In genomic region chr15:83523196-83523595, GRCm38 (mm10) we compare ENCODE assay signal across 13 mouse cellular contexts. TPM values are rescaled to one million over a fixed set of nuclear protein-coding genes. Genes with fewer than 3 reads are reported as not detected.
DNase-seq lines count a peak whose midpoint lies in the region; ATAC-seq lines count a peak whose summit lies in the region.
"Had no signal": no experiment of that assay in that cellular context is flagged by ENCODE, and none has a peak within 500 bp of the region (broad histone marks: within the 10 kb centered on the region; RNA-seq: fewer than 3 reads in every experiment).

No protein-coding gene starts in this region.

- no peak for ATAC-seq in hindbrain, embryonic 12.5 days (ENCODE audit: low FRiP score)
- peak; percentile 69 for ATAC-seq in heart, embryonic 12.5 days (ENCODE audit: insufficient number of reproducible peaks, low FRiP score)
- peak; percentile 49 for ATAC-seq in megakaryocyte progenitor cell, adult 5-6 weeks (replicated peaks; ENCODE audit: poor library complexity)
- no peak for ATAC-seq in forebrain, embryonic 14.5 days
- ATAC-seq: CD4-positive, CD25-positive, alpha-beta regulatory T cell, adult 4 months had no signal

- no peak overlapping the region for H3K4me3 ChIP-seq in hindbrain, embryonic 10.5 days
- H3K4me3 ChIP-seq in hindbrain, embryonic 12.5 days: no peak overlapping the region
- H3K4me3 ChIP-seq in heart, embryonic 12.5 days: no peak overlapping the region; the same call in 1 of the 2 replicates
- H3K4me3 ChIP-seq in forebrain, embryonic 14.5 days (ENCODE audit: low read depth, low read length): no peak overlapping the region
- H3K4me3 ChIP-seq: lung, embryonic 15.5 days; myocyte had no signal

- H3K27me3 ChIP-seq in hindbrain, embryonic 10.5 days (ENCODE audit: insufficient read depth, poor library complexity, severe bottlenecking): peaks cover 52% of the 10 kb centered on the region
- H3K27me3 ChIP-seq in hindbrain, embryonic 12.5 days: peaks cover 35% of the 10 kb centered on the region
- no peaks in the 10 kb centered on the region for H3K27me3 ChIP-seq in heart, embryonic 12.5 days (replicated peaks)
- peaks cover 18% of the 10 kb centered on the region; the same call in 1 of the 2 replicates for H3K27me3 ChIP-seq in forebrain, embryonic 14.5 days (replicated peaks; ENCODE audit: control insufficient read depth, insufficient read depth, low read length)

- H3K9me3 ChIP-seq in hindbrain, embryonic 10.5 days: no peaks in the 10 kb centered on the region
- H3K9me3 ChIP-seq in hindbrain, embryonic 12.5 days (replicated peaks): no peaks in the 10 kb centered on the region
- H3K9me3 ChIP-seq in heart, embryonic 12.5 days (replicated peaks): no peaks in the 10 kb centered on the region
- no peaks in the 10 kb centered on the region for H3K9me3 ChIP-seq in forebrain, embryonic 14.5 days (replicated peaks; ENCODE audit: control insufficient read depth, low read length)
- H3K9me3 ChIP-seq: lung, embryonic 15.5 days had no signal

- DNase-seq in hindbrain, embryonic 10.5 days (ENCODE audit: low spot score): no peak
- peak; percentile 33 for DNase-seq in retina, embryonic 14.5 days (ENCODE audit: low spot score)
- DNase-seq in retina, postnatal 1 day: no peak
- DNase-seq in forebrain, embryonic 14.5 days (ENCODE audit: low spot score): no peak
- DNase-seq in cerebellum, postnatal 36 days: no peak
- DNase-seq: kidney, postnatal 25 days had no signal

- 19% methylated on average over 7 of the region's 7 CpGs for WGBS in hindbrain, embryonic 10.5 days
- WGBS in hindbrain, embryonic 12.5 days: 21% methylated on average over 7 of the region's 7 CpGs
- WGBS in heart, embryonic 12.5 days: 10% methylated on average over 7 of the region's 7 CpGs
- WGBS in forebrain, embryonic 14.5 days: 28% methylated on average over 7 of the region's 7 CpGs

- H3K9ac ChIP-seq in hindbrain, embryonic 12.5 days: no peak overlapping the region
- peak overlapping the region; percentile 17; the same call in 1 of the 2 replicates for H3K9ac ChIP-seq in heart, embryonic 12.5 days
- H3K9ac ChIP-seq in forebrain, embryonic 14.5 days (ENCODE audit: low read length): no peak overlapping the region
- H3K9ac ChIP-seq: lung, embryonic 15.5 days had no signal

- H3K4me2 ChIP-seq in hindbrain, embryonic 12.5 days (replicated peaks): no peak overlapping the region
- peak overlapping the region; percentile 95 for H3K4me2 ChIP-seq in heart, embryonic 12.5 days
- no peak overlapping the region for H3K4me2 ChIP-seq in forebrain, embryonic 14.5 days (ENCODE audit: low read length)
- H3K4me2 ChIP-seq: lung, embryonic 15.5 days had no signal

- peak overlapping the region; percentile 78 for H3K27ac ChIP-seq in hindbrain, embryonic 10.5 days
- H3K27ac ChIP-seq in hindbrain, embryonic 12.5 days: no peak overlapping the region
- peak overlapping the region; percentile 97 for H3K27ac ChIP-seq in heart, embryonic 12.5 days (ENCODE audit: poor library complexity, severe bottlenecking)
- H3K27ac ChIP-seq in forebrain, embryonic 14.5 days (ENCODE audit: low read depth, low read length): no peak overlapping the region
- H3K27ac ChIP-seq: lung, embryonic 15.5 days had no signal

- H3K36me3 ChIP-seq in hindbrain, embryonic 10.5 days: no peaks in the 10 kb centered on the region
- H3K36me3 ChIP-seq in hindbrain, embryonic 12.5 days: no peaks in the 10 kb centered on the region
- H3K36me3 ChIP-seq in heart, embryonic 12.5 days: no peaks in the 10 kb centered on the region
- no peaks in the 10 kb centered on the region for H3K36me3 ChIP-seq in forebrain, embryonic 14.5 days (ENCODE audit: control insufficient read depth, insufficient read depth, low read length)
- H3K36me3 ChIP-seq: lung, embryonic 15.5 days had no signal

- H3K4me1 ChIP-seq in hindbrain, embryonic 10.5 days (replicated peaks): peaks cover 61% of the 10 kb centered on the region
- peaks cover 26% of the 10 kb centered on the region for H3K4me1 ChIP-seq in hindbrain, embryonic 12.5 days
- peaks cover 69% of the 10 kb centered on the region for H3K4me1 ChIP-seq in heart, embryonic 12.5 days (replicated peaks)
- peaks cover 6% of the 10 kb centered on the region; the same call in 1 of the 2 replicates for H3K4me1 ChIP-seq in forebrain, embryonic 14.5 days (ENCODE audit: control insufficient read depth, insufficient read depth, low read length)

RNA-seq across cellular contexts. Expression of gene Bik, which starts 3.5 kb away (rescaled TPM):
- 2.2 and 4.1 TPM in 2 replicates for polyA plus RNA-seq in hindbrain, embryonic 10.5 days (2016; fragmentation: Nextera tagmentation; extraction: Ambion mirVana)
- polyA plus RNA-seq in hindbrain, embryonic 12.5 days (2016; fragmentation: Nextera tagmentation; extraction: Ambion mirVana): 2.0 and 2.1 TPM in 2 replicates
- 31.2 and 35.4 TPM in 2 replicates for polyA plus RNA-seq in heart, embryonic 12.5 days (2016; fragmentation: Nextera tagmentation; extraction: Ambion mirVana)
- 0.15 TPM in 1 of 2 replicates, not detected in the other for total RNA-seq in megakaryocyte progenitor cell, adult 5-6 weeks (2015)
- total RNA-seq in megakaryocyte progenitor cell, adult 5-6 weeks (2017): 0.25 TPM in 1 of 2 replicates, not detected in the other
- polyA plus RNA-seq in forebrain, embryonic 14.5 days (2014; fragmentation: Nextera tagmentation; extraction: Ambion mirVana): 0.89 and 2.2 TPM in 2 replicates
- total RNA-seq: left cerebral cortex, adult 18-20 months had no signal

RNA-seq across cellular contexts. Expression of gene Ttll1, which starts 12.5 kb away (rescaled TPM):
- polyA plus RNA-seq in hindbrain, embryonic 10.5 days (2016; fragmentation: Nextera tagmentation; extraction: Ambion mirVana): 38.0 and 50.4 TPM in 2 replicates
- 64.1 and 77.2 TPM in 2 replicates for polyA plus RNA-seq in hindbrain, embryonic 12.5 days (2016; fragmentation: Nextera tagmentation; extraction: Ambion mirVana)
- 24.5 and 25.4 TPM in 2 replicates for polyA plus RNA-seq in heart, embryonic 12.5 days (2016; fragmentation: Nextera tagmentation; extraction: Ambion mirVana)
- total RNA-seq in megakaryocyte progenitor cell, adult 5-6 weeks (2015): 6.2 and 7.6 TPM in 2 replicates
- 2.0 and 4.9 TPM in 2 replicates for total RNA-seq in megakaryocyte progenitor cell, adult 5-6 weeks (2017)
- 35.5 and 45.3 TPM in 2 replicates for polyA plus RNA-seq in forebrain, embryonic 14.5 days (2014; fragmentation: Nextera tagmentation; extraction: Ambion mirVana)

RNA-seq across cellular contexts. Expression of gene Tspo, which starts 40.2 kb away (rescaled TPM):
- 40.7 TPM in 2 replicates for polyA plus RNA-seq in hindbrain, embryonic 10.5 days (2016; fragmentation: Nextera tagmentation; extraction: Ambion mirVana)
- 19.5 and 21.9 TPM in 2 replicates for polyA plus RNA-seq in hindbrain, embryonic 12.5 days (2016; fragmentation: Nextera tagmentation; extraction: Ambion mirVana)
- 119 and 125 TPM in 2 replicates for polyA plus RNA-seq in heart, embryonic 12.5 days (2016; fragmentation: Nextera tagmentation; extraction: Ambion mirVana)
- 123 and 129 TPM in 2 replicates for total RNA-seq in megakaryocyte progenitor cell, adult 5-6 weeks (2015)
- total RNA-seq in megakaryocyte progenitor cell, adult 5-6 weeks (2017): 70.4 and 103 TPM in 2 replicates
- 13.2 and 18.4 TPM in 2 replicates for polyA plus RNA-seq in forebrain, embryonic 14.5 days (2014; fragmentation: Nextera tagmentation; extraction: Ambion mirVana)

RNA-seq across cellular contexts. Expression of gene Mcat, which starts 40.4 kb away (rescaled TPM):
- 48.4 and 49.0 TPM in 2 replicates for polyA plus RNA-seq in hindbrain, embryonic 10.5 days (2016; fragmentation: Nextera tagmentation; extraction: Ambion mirVana)
- 38.9 and 40.7 TPM in 2 replicates for polyA plus RNA-seq in hindbrain, embryonic 12.5 days (2016; fragmentation: Nextera tagmentation; extraction: Ambion mirVana)
- polyA plus RNA-seq in heart, embryonic 12.5 days (2016; fragmentation: Nextera tagmentation; extraction: Ambion mirVana): 34.4 and 34.8 TPM in 2 replicates
- 13.2 and 17.6 TPM in 2 replicates for total RNA-seq in megakaryocyte progenitor cell, adult 5-6 weeks (2015)
- 15.3 and 16.3 TPM in 2 replicates for total RNA-seq in megakaryocyte progenitor cell, adult 5-6 weeks (2017)
- 38.1 and 40.1 TPM in 2 replicates for polyA plus RNA-seq in forebrain, embryonic 14.5 days (2014; fragmentation: Nextera tagmentation; extraction: Ambion mirVana)

RNA-seq across cellular contexts. Expression of gene Pacsin2, which starts 58.8 kb away (rescaled TPM):
- polyA plus RNA-seq in hindbrain, embryonic 10.5 days (2016; fragmentation: Nextera tagmentation; extraction: Ambion mirVana): 53.3 and 57.7 TPM in 2 replicates
- polyA plus RNA-seq in hindbrain, embryonic 12.5 days (2016; fragmentation: Nextera tagmentation; extraction: Ambion mirVana): 46.9 and 47.7 TPM in 2 replicates
- polyA plus RNA-seq in heart, embryonic 12.5 days (2016; fragmentation: Nextera tagmentation; extraction: Ambion mirVana): 70.8 and 72.0 TPM in 2 replicates
- 40.0 and 47.4 TPM in 2 replicates for total RNA-seq in megakaryocyte progenitor cell, adult 5-6 weeks (2015)
- 71.7 and 101 TPM in 2 replicates for total RNA-seq in megakaryocyte progenitor cell, adult 5-6 weeks (2017)
- 11.0 and 14.9 TPM in 2 replicates for polyA plus RNA-seq in forebrain, embryonic 14.5 days (2014; fragmentation: Nextera tagmentation; extraction: Ambion mirVana)

Comparison
In these comparisons a context has a peak if more than half of its experiments do, and no peak if none do; other contexts are left out.
1. H3K27ac ChIP-seq: peak in hindbrain, embryonic 10.5 days (single experiment) and heart, embryonic 12.5 days (single experiment); none in hindbrain, embryonic 12.5 days (single experiment) and forebrain, embryonic 14.5 days (single experiment).
2. ATAC-seq: peak in heart, embryonic 12.5 days (single experiment) and megakaryocyte progenitor cell, adult 5-6 weeks (single experiment); none in hindbrain, embryonic 12.5 days (single experiment) and forebrain, embryonic 14.5 days (single experiment).